Mouse (Mus musculus): Measurements from ENCODE around the gene Nup93. TPM values are rescaled to one million over a fixed set of nuclear protein-coding genes. Genes with fewer than 3 reads are reported as not detected.

Gene Nup93
- polyA plus RNA-seq, 1 experiment: 26.5 TPM

DNA sequence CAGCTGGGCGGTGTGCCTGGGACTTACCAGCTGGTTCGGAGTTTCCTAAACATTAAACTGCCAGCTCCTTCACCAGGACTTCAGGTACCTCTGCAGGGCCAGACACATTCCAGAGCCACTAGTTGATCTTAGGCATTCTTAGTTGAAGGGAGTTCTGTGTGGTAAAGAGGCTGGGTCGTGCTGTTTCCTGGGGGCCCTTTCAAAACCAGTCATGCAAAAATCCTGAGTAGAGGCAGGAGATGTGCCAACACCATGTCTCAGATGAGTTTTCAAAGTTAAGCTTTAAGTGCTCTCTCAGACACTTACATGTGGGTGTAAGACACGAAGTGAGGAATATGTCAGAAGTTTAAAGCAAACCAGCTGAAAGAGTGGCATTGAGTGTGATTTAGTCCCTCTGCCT lies 86.4 kb downstream of the Nup93 start:
- Histone ChIP-seq H3K27ac (ENCODE audit: insufficient read depth, low read length) (no peak overlapping the region), H3K4me1 (ENCODE audit: control insufficient read depth, insufficient read depth, low read length) (peaks cover 4% of the 10 kb centered on the region), H3K4me3 (ENCODE audit: insufficient read depth, low read length) (no peak overlapping the region)
- TF ChIP-seq CTCF (IDR thresholded peaks at IDR 0.05; ENCODE audit: extremely low read depth, insufficient read depth, low read length): no peak
- TF ChIP-seq POLR2A (IDR thresholded peaks at IDR 0.05; ENCODE audit: extremely low read depth, insufficient read depth, low read length): no peak

DNA sequence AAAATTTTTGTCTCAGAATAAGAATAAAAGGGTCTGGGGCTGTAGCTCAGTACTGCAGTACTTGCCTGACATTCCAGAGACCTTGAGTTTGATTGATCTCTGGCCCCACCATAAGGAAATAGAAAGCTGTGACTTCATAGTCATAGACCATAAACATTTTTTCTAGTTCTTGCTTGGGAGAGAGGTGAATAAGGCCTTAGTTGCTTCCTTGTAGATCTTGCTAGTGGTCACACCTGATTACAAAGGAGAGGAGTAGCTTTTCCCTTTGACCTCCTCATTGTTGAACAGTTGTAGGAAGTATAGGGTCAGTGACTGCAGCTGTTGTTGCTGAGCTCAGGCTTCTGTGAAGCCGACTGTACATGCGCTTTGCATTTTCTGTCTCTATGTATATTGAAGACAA lies 90.0 kb downstream of the Nup93 start:
- H3K4me3 ChIP-seq (ENCODE audit: insufficient read depth, low read length): no peak overlapping the region
- H3K4me1 ChIP-seq (ENCODE audit: control insufficient read depth, insufficient read depth, low read length): no peaks in the 10 kb centered on the region
- no peak for TF ChIP-seq POLR2A (IDR thresholded peaks at IDR 0.05; ENCODE audit: extremely low read depth, insufficient read depth, low read length)
- no peak for TF ChIP-seq CTCF (IDR thresholded peaks at IDR 0.05; ENCODE audit: extremely low read depth, insufficient read depth, low read length)
- H3K27ac ChIP-seq (ENCODE audit: insufficient read depth, low read length): no peak overlapping the region

DNA sequence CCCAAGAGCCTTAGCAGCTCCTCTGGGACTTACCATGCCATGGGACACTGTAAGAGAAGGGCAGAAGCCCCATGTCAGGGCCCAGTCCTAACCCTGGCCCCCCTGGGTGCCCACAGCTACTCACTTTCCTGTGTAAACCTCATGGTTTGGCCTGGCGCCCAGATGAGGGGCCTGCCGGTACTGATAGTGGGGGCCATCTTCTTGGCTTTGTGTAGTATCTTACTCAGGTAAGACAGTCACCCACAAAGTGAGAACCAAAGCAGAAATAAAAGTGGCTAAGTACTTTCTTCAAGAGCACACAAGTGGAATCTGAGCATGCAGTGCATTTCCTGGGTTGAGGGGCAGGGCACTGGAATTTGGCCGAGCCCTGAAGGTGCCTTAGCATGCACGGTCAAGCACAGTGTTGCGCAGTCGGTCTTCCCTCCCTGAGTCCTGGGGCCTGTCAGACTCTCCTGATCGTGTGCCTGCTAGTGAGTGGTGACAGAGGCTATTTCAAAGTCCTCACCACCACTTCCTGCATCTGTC lies 92.7 kb downstream of the Nup93 start:
- Histone ChIP-seq H3K4me1 (ENCODE audit: control insufficient read depth, insufficient read depth, low read length) (no peaks in the 10 kb centered on the region), H3K4me3 (ENCODE audit: insufficient read depth, low read length) (no peak overlapping the region), H3K27ac (ENCODE audit: insufficient read depth, low read length) (no peak overlapping the region)
- no peak for TF ChIP-seq CTCF (IDR thresholded peaks at IDR 0.05; ENCODE audit: extremely low read depth, insufficient read depth, low read length)
- no peak for TF ChIP-seq POLR2A (IDR thresholded peaks at IDR 0.05; ENCODE audit: extremely low read depth, insufficient read depth, low read length)

DNA sequence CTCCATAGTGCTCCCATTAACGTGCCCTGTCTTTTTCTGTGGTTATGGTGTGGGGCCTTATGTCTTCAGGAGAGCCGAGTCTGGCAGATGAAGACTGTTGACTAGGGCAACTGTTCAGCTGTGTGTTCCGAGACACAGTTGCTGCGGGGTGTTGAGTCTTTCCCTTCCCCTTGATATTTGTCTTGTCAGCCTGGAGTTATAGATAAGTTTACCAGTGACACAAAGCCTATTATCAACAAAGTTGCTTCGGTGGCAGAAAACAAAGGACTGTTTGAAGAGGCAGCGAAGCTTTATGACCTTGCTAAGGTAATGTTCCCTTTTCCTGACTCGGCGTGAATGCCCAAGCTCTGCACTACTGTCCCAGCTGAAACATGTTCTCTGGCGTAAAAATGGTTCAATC lies 93.3 kb downstream of the Nup93 start:
- Histone ChIP-seq H3K4me3 (ENCODE audit: insufficient read depth, low read length) (no peak overlapping the region), H3K27ac (ENCODE audit: insufficient read depth, low read length) (no peak overlapping the region), H3K4me1 (ENCODE audit: control insufficient read depth, insufficient read depth, low read length) (no peaks in the 10 kb centered on the region)
- TF ChIP-seq CTCF (IDR thresholded peaks at IDR 0.05; ENCODE audit: extremely low read depth, insufficient read depth, low read length): no peak
- no peak for TF ChIP-seq POLR2A (IDR thresholded peaks at IDR 0.05; ENCODE audit: extremely low read depth, insufficient read depth, low read length)

DNA sequence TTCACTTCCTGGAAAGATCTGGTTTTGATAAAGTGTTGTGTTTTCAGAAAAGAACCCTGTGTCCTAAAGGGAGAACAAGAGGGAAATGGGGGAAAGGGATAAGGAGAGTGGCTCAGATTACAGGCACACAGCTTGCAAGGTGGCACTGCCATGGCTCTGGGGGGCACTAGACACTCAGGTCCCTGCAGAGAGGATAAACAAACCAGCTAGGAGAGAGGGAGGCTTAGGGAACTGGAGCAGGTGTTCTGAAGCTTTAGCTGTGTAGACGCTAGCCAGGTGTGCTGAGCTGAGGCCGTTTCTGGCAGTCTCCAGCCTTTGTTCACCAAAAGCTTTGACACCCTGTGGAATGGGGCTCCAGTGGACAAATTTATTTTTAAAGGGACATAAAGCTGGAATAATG lies 99.7 kb downstream of the Nup93 start:
- H3K27ac ChIP-seq (ENCODE audit: insufficient read depth, low read length): no peak overlapping the region
- TF ChIP-seq POLR2A (IDR thresholded peaks at IDR 0.05; ENCODE audit: extremely low read depth, insufficient read depth, low read length): no peak
- no peak for TF ChIP-seq CTCF (IDR thresholded peaks at IDR 0.05; ENCODE audit: extremely low read depth, insufficient read depth, low read length)
- 0 out of 2 replicates have a peak, but pooled peaks cover 5% of the 10 kb centered on the region for H3K4me1 ChIP-seq (ENCODE audit: control insufficient read depth, insufficient read depth, low read length)
- no peak overlapping the region for H3K4me3 ChIP-seq (ENCODE audit: insufficient read depth, low read length)

- 0 out of 2 replicates have a peak, but pooled peaks cover 5% of the 10 kb centered on the region for H3K4me1 ChIP-seq (ENCODE audit: control insufficient read depth, insufficient read depth, low read length)
- H3K4me3 ChIP-seq (ENCODE audit: insufficient read depth, low read length): no peak overlapping the region
- TF ChIP-seq CTCF (IDR thresholded peaks at IDR 0.05; ENCODE audit: extremely low read depth, insufficient read depth, low read length) (no peak), POLR2A (IDR thresholded peaks at IDR 0.05; ENCODE audit: extremely low read depth, insufficient read depth, low read length) (no peak)
- no peak overlapping the region for H3K27ac ChIP-seq (ENCODE audit: insufficient read depth, low read length)
Measured at GRCm38 (mm10) chr8:94317249-94317648, 102.9 kb downstream of the Nup93 start.

DNA sequence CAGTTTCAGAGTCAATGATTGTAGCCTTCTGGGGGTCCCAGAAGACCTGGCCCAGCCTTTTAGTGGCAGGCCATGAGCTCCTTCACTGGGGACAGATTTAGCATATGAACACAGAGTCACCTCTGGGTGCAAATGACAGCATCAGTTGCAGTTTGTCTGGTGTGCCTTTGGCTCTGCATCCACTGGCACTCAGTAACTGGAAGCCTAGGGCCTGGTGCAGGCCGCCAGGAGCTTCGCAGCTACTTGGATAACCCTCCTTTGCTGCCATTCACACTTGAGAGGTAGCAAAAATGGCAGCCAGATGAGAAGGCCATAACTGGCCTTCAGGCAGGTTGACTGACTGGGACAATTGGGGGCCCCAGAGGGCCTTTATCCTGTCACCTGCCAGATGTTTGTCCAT lies 103.3 kb downstream of the Nup93 start:
- no peak overlapping the region for H3K4me3 ChIP-seq (ENCODE audit: insufficient read depth, low read length)
- 0 out of 2 replicates have a peak, but pooled peaks cover 5% of the 10 kb centered on the region for H3K4me1 ChIP-seq (ENCODE audit: control insufficient read depth, insufficient read depth, low read length)
- no peak overlapping the region for H3K27ac ChIP-seq (ENCODE audit: insufficient read depth, low read length)
- TF ChIP-seq POLR2A (IDR thresholded peaks at IDR 0.05; ENCODE audit: extremely low read depth, insufficient read depth, low read length): no peak
- TF ChIP-seq CTCF (IDR thresholded peaks at IDR 0.05; ENCODE audit: extremely low read depth, insufficient read depth, low read length): no peak

DNA sequence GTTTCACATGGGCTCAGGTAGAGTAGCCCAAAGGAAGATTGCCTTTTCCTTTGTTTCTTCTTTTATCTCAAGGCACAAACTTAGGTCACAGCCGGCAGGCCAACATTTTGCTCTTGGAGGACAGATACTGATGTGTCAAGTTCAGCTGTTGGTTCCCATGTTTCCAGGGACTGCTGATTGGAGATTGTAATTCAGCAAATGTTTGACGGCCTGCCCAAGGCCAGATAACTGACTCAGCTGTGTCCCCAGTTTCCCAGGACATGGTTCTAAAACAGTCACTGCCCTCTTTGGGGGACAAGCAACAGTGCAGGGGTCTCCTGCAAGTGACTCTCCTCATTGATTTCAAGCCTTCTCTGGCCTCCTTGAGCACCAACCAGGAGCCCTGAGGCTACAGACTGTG lies 105.7 kb downstream of the Nup93 start:
- Histone ChIP-seq H3K4me1 (ENCODE audit: control insufficient read depth, insufficient read depth, low read length) (0 out of 2 replicates have a peak, but pooled peaks cover 5% of the 10 kb centered on the region), H3K4me3 (ENCODE audit: insufficient read depth, low read length) (no peak overlapping the region), H3K27ac (ENCODE audit: insufficient read depth, low read length) (no peak overlapping the region)
- TF ChIP-seq CTCF (IDR thresholded peaks at IDR 0.05; ENCODE audit: extremely low read depth, insufficient read depth, low read length): no peak
- no peak for TF ChIP-seq POLR2A (IDR thresholded peaks at IDR 0.05; ENCODE audit: extremely low read depth, insufficient read depth, low read length)

GRCm38 (mm10) chr8:94322083-94322482 lies 107.7 kb downstream of the Nup93 start:
- H3K4me3 ChIP-seq (ENCODE audit: insufficient read depth, low read length): no peak overlapping the region
- no peak overlapping the region for H3K27ac ChIP-seq (ENCODE audit: insufficient read depth, low read length)
- TF ChIP-seq CTCF (IDR thresholded peaks at IDR 0.05; ENCODE audit: extremely low read depth, insufficient read depth, low read length) (no peak), POLR2A (IDR thresholded peaks at IDR 0.05; ENCODE audit: extremely low read depth, insufficient read depth, low read length) (no peak)

GRCm38 (mm10) chr8:94323041-94323440 lies 108.7 kb downstream of the Nup93 start:
- no peaks in the 10 kb centered on the region for H3K4me1 ChIP-seq (ENCODE audit: control insufficient read depth, insufficient read depth, low read length)
- H3K4me3 ChIP-seq (ENCODE audit: insufficient read depth, low read length): no peak overlapping the region
- TF ChIP-seq POLR2A (IDR thresholded peaks at IDR 0.05; ENCODE audit: extremely low read depth, insufficient read depth, low read length) (no peak), CTCF (IDR thresholded peaks at IDR 0.05; ENCODE audit: extremely low read depth, insufficient read depth, low read length) (no peak)
- H3K27ac ChIP-seq (ENCODE audit: insufficient read depth, low read length): no peak overlapping the region

More at GRCm38 (mm10) chr8:94322083-94322482, 107.7 kb downstream of the Nup93 start:
- 0 out of 2 replicates have a peak, but pooled peaks cover 3% of the 10 kb centered on the region for H3K4me1 ChIP-seq (ENCODE audit: control insufficient read depth, insufficient read depth, low read length)

All from cortical plate, adult 2 months (tissue).